Mouse (Mus musculus): ENCODE results near the gene Snx32. TPM values are rescaled to one million over a fixed set of nuclear protein-coding genes. Genes with fewer than 3 reads are reported as not detected.

Gene Snx32
- polyA plus RNA-seq, 1 experiment from 2014 or later, result 8.7 TPM

GRCm38 (mm10) chr19:5465037-5465436 is 45.3 kb downstream of the Snx32 start:
- DNase-seq (ENCODE audit: low spot score) (no peak), ATAC-seq (replicated peaks; ENCODE audit: insufficient number of reproducible peaks, low FRiP score, low TSS enrichment, low read depth) (no peak)
- H3K36me3 ChIP-seq (replicated peaks; ENCODE audit: control insufficient read depth, insufficient read depth, low read depth, low read length), result peaks cover 5% of the 10 kb centered on the region
- no peaks in the 10 kb centered on the region for H3K9me3 ChIP-seq (replicated peaks; ENCODE audit: control insufficient read depth, low read length)
- H3K4me1 ChIP-seq (ENCODE audit: control insufficient read depth, insufficient read depth, low read length), result no peaks in the 10 kb centered on the region
- 92% methylated on average over 8 of the region's 8 CpGs for WGBS
- H3K4me3 ChIP-seq (ENCODE audit: low read depth, low read length), result no peak overlapping the region
- no peaks in the 10 kb centered on the region for H3K27me3 ChIP-seq (ENCODE audit: control insufficient read depth, insufficient read depth, low read length)
- H3K9ac ChIP-seq (replicated peaks; ENCODE audit: low read length), result no peak overlapping the region
- H3K27ac ChIP-seq (replicated peaks; ENCODE audit: low read depth, low read length), result no peak overlapping the region
- no peak overlapping the region for H3K4me2 ChIP-seq (ENCODE audit: low read depth, low read length)

DNA sequence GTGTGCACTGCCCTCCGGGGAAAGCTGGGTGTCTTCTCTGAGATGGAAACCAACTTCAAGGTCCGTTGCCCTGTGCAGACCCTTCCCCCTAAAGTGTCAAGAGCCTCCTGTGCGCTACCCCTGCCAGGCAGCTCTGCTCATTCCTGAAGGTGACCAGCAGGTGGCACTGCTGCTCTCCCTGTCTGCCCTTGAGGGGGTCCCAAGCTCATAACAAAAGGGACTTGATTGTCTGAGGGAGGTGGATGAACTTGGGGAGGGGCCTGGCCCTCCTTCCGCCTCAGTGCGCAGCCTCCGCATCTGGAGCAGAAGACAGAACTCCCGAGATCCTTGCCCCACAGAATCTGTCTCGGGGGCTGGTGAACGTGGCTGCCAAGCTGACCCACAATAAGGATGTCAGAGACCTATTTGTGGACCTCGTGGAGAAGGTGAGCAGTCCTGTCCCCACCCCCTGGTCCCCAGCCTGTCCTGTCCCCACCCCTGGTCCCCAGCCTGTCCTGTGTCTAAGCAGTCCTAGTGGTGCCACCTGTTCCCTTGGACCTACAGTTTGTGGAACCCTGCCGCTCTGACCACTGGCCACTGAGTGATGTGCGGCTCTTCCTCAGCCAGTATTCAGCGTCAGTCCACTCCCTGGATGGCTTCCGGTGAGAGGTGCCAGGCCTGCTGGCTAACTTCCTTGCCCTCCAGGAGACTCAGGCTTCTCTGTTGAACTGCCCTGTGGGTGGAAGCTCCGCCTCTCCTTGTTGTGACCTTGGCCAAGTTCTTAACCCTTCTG is 46.4 kb downstream of the Snx32 start:
- Histone ChIP-seq H3K27ac (replicated peaks; ENCODE audit: low read depth, low read length) (no peak overlapping the region), H3K9ac (replicated peaks; ENCODE audit: low read length) (peak overlapping the region; percentile 6; the same call in 1 of the 2 replicates), H3K4me1 (ENCODE audit: control insufficient read depth, insufficient read depth, low read length) (no peaks in the 10 kb centered on the region), H3K4me2 (ENCODE audit: low read depth, low read length) (peak overlapping the region; percentile 0; the same call in 1 of the 2 replicates), H3K4me3 (ENCODE audit: low read depth, low read length) (peak overlapping the region; percentile 12; the same call in 1 of the 2 replicates), H3K9me3 (replicated peaks; ENCODE audit: control insufficient read depth, low read length) (no peaks in the 10 kb centered on the region), H3K27me3 (ENCODE audit: control insufficient read depth, insufficient read depth, low read length) (no peaks in the 10 kb centered on the region), H3K36me3 (replicated peaks; ENCODE audit: control insufficient read depth, insufficient read depth, low read depth, low read length) (peaks cover 5% of the 10 kb centered on the region)
- DNase-seq (ENCODE audit: low spot score) (peak; percentile 88), ATAC-seq (replicated peaks; ENCODE audit: insufficient number of reproducible peaks, low FRiP score, low TSS enrichment, low read depth) (peak; percentile 47; the same call in 1 of the 2 replicates)
- 50% methylated on average over 15 of the region's 15 CpGs for WGBS

GRCm38 (mm10) chr19:5463212-5463611 is 47.1 kb downstream of the Snx32 start:
- no peak overlapping the region for H3K4me3 ChIP-seq (ENCODE audit: low read depth, low read length)
- no peak for DNase-seq (ENCODE audit: low spot score)
- 87% methylated on average over 9 of the region's 9 CpGs for WGBS
- no peak overlapping the region for H3K27ac ChIP-seq (replicated peaks; ENCODE audit: low read depth, low read length)
- no peak overlapping the region for H3K9ac ChIP-seq (replicated peaks; ENCODE audit: low read length)
- H3K27me3 ChIP-seq (ENCODE audit: control insufficient read depth, insufficient read depth, low read length), result no peaks in the 10 kb centered on the region
- H3K36me3 ChIP-seq (replicated peaks; ENCODE audit: control insufficient read depth, insufficient read depth, low read depth, low read length), result peaks cover 5% of the 10 kb centered on the region
- H3K4me1 ChIP-seq (ENCODE audit: control insufficient read depth, insufficient read depth, low read length), result no peaks in the 10 kb centered on the region; the same call in 1 of the 2 replicates
- H3K9me3 ChIP-seq (replicated peaks; ENCODE audit: control insufficient read depth, low read length), result no peaks in the 10 kb centered on the region
- no peak overlapping the region for H3K4me2 ChIP-seq (ENCODE audit: low read depth, low read length)
- ATAC-seq (replicated peaks; ENCODE audit: insufficient number of reproducible peaks, low FRiP score, low TSS enrichment, low read depth), result no peak

DNA sequence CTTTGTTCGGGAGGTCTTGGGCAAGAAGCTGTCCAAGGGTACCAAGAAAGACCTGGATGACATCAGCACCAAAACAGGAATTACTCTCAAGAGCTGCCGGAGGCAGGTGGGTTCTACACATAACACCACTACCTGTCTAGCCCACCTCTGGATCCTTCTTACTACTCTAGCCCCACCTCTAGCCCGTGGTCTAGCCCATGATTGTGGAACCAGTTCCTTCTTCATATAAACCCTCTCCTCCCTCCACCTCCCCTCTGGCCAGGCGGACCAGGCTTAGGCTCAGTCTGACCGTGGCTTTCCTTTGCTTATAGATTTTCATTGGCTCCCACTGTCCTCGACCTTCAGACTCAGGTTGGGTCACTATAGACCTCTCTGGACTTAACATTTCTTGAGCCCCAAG is 48.9 kb downstream of the Snx32 start:
- WGBS, result 85% methylated on average over 6 of the region's 6 CpGs
- Histone ChIP-seq H3K4me1 (ENCODE audit: control insufficient read depth, insufficient read depth, low read length) (peaks cover 3% of the 10 kb centered on the region; the same call in 1 of the 2 replicates), H3K27me3 (ENCODE audit: control insufficient read depth, insufficient read depth, low read length) (no peaks in the 10 kb centered on the region), H3K36me3 (replicated peaks; ENCODE audit: control insufficient read depth, insufficient read depth, low read depth, low read length) (peaks cover 5% of the 10 kb centered on the region), H3K9ac (replicated peaks; ENCODE audit: low read length) (peak overlapping the region; percentile 56), H3K27ac (replicated peaks; ENCODE audit: low read depth, low read length) (no peak overlapping the region), H3K4me2 (ENCODE audit: low read depth, low read length) (no peak overlapping the region; the same call in 1 of the 2 replicates), H3K4me3 (ENCODE audit: low read depth, low read length) (peak overlapping the region; percentile 56; the same call in 1 of the 2 replicates), H3K9me3 (replicated peaks; ENCODE audit: control insufficient read depth, low read length) (no peaks in the 10 kb centered on the region)
- ATAC-seq (replicated peaks; ENCODE audit: insufficient number of reproducible peaks, low FRiP score, low TSS enrichment, low read depth), result no peak
- DNase-seq (ENCODE audit: low spot score), result no peak

DNA sequence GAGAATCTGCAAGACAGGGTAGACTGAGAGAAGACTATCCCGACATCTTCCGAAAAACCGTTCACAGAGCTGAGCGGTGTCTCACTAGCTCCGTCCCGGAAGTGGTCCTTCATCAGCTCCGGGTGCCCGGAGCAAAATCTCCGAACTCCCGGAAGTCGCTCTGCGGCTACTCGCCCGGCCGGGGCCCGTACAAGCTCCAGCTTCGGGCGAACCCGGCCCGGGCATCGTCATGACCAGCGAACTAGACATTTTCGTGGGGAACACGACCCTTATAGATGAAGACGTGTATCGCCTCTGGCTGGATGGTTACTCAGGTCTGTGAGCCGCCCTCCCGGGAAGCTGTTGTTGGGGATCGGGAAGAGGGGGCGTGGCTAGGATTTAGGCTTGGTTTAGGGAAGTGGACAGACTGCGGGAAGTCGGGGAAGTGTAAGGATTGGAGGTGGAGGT is 49.9 kb downstream of the Snx32 start, which contains the start of gene Fibp:
Gene Fibp, plus strand, starts transcription at position 151 of the 447 bp plus-strand sequence.
- H3K27me3 ChIP-seq (ENCODE audit: control insufficient read depth, insufficient read depth, low read length), result no peaks in the 10 kb centered on the region
- H3K4me1 ChIP-seq (ENCODE audit: control insufficient read depth, insufficient read depth, low read length), result peaks cover 6% of the 10 kb centered on the region; the same call in 1 of the 2 replicates
- peak within 1 kb of the TSS; percentile 92 for H3K4me2 ChIP-seq (ENCODE audit: low read depth, low read length)
- ATAC-seq (replicated peaks; ENCODE audit: insufficient number of reproducible peaks, low FRiP score, low TSS enrichment, low read depth), result peak; percentile 39; the same call in 1 of the 2 replicates
- H3K36me3 ChIP-seq (replicated peaks; ENCODE audit: control insufficient read depth, insufficient read depth, low read depth, low read length), result no peaks in the 10 kb centered on the region; the same call in none of the 2 replicates
- no peaks in the 10 kb centered on the region for H3K9me3 ChIP-seq (replicated peaks; ENCODE audit: control insufficient read depth, low read length)
- peak within 1 kb of the TSS; percentile 56 for H3K9ac ChIP-seq (replicated peaks; ENCODE audit: low read length)
- H3K27ac ChIP-seq (replicated peaks; ENCODE audit: low read depth, low read length), result no peak within 1 kb of the TSS
- under 1% methylated on average over 32 of the region's 32 CpGs for WGBS
- peak within 1 kb of the TSS; percentile 56 for H3K4me3 ChIP-seq (ENCODE audit: low read depth, low read length)
- DNase-seq (ENCODE audit: low spot score), result peak; percentile 95

DNA sequence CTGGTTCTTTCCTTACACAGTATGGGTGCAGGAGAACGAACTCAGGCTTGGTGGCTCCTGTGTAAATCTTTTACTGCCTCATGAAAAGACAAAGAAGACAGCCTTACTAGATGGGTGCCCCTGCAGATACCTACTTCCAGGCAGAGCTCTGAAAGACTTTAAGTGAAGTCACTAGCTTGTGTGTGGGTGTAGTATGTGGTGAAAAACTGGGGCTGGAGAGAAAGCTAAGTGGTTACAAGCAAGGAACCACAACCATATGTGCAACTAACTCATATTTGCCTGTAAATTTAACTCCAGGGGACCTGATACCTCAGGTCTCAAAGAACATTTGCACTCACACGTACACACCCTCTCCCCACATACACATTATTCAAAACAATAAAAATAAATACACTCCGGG is 50.4 kb downstream of the Snx32 start:
- no peaks in the 10 kb centered on the region for H3K9me3 ChIP-seq (replicated peaks; ENCODE audit: control insufficient read depth, low read length)
- no peak for ATAC-seq (replicated peaks; ENCODE audit: insufficient number of reproducible peaks, low FRiP score, low TSS enrichment, low read depth)
- peaks cover 6% of the 10 kb centered on the region; the same call in 1 of the 2 replicates for H3K4me1 ChIP-seq (ENCODE audit: control insufficient read depth, insufficient read depth, low read length)
- DNase-seq (ENCODE audit: low spot score), result no peak
- peak overlapping the region; percentile 47 for H3K4me2 ChIP-seq (ENCODE audit: low read depth, low read length)
- no peak overlapping the region for H3K27ac ChIP-seq (replicated peaks; ENCODE audit: low read depth, low read length)
- WGBS, result 30% methylated on average over 3 of the region's 3 CpGs
- H3K27me3 ChIP-seq (ENCODE audit: control insufficient read depth, insufficient read depth, low read length), result no peaks in the 10 kb centered on the region
- peak overlapping the region; percentile 56 for H3K9ac ChIP-seq (replicated peaks; ENCODE audit: low read length)
- no peaks in the 10 kb centered on the region; the same call in none of the 2 replicates for H3K36me3 ChIP-seq (replicated peaks; ENCODE audit: control insufficient read depth, insufficient read depth, low read depth, low read length)
- peak overlapping the region; percentile 56 for H3K4me3 ChIP-seq (ENCODE audit: low read depth, low read length)

- WGBS, result 65% methylated on average over 7 of the region's 7 CpGs
- H3K4me1 ChIP-seq (ENCODE audit: control insufficient read depth, insufficient read depth, low read length), result peaks cover 6% of the 10 kb centered on the region; the same call in 1 of the 2 replicates
Observed at GRCm38 (mm10) chr19:5459019-5459418, 51.3 kb downstream of the Snx32 start.

More at GRCm38 (mm10) chr19:5459019-5459418, 51.3 kb downstream of the Snx32 start:
- DNase-seq (ENCODE audit: low spot score), result no peak
- Histone ChIP-seq H3K36me3 (replicated peaks; ENCODE audit: control insufficient read depth, insufficient read depth, low read depth, low read length) (no peaks in the 10 kb centered on the region; the same call in 1 of the 2 replicates), H3K4me3 (ENCODE audit: low read depth, low read length) (no peak overlapping the region), H3K4me2 (ENCODE audit: low read depth, low read length) (0 out of 2 replicates have a peak overlapping the region, but pooled peaks have one; percentile 3), H3K9ac (replicated peaks; ENCODE audit: low read length) (no peak overlapping the region), H3K9me3 (replicated peaks; ENCODE audit: control insufficient read depth, low read length) (no peaks in the 10 kb centered on the region), H3K27me3 (ENCODE audit: control insufficient read depth, insufficient read depth, low read length) (no peaks in the 10 kb centered on the region), H3K27ac (replicated peaks; ENCODE audit: low read depth, low read length) (no peak overlapping the region)
- ATAC-seq (replicated peaks; ENCODE audit: insufficient number of reproducible peaks, low FRiP score, low TSS enrichment, low read depth), result no peak
